Mouse (Mus musculus) urinary bladder, postnatal 25 days (tissue): ENCODE measurements around the gene Cab39l.
"Not testable (repeated sequence)": the region's sequence is repeated elsewhere in the genome, so short reads cannot be mapped to it uniquely, and the experiment has no call there.

Experiments
- DNase-seq: peaks from one replicate; pipeline ENCODE4 v3.0.0; 2022; ENCODE audit warnings: low spot score

Gene Cab39l

GRCm38 (mm10) chr14:59440558-59441471 is at the start of gene Cab39l, which contains the start of gene Setdb2:
Gene Cab39l (plus strand): TSS chr14:59440972.
Gene Setdb2 (minus strand): TSS chr14:59440884.
- DNase-seq = peak; percentile 91

DNA sequence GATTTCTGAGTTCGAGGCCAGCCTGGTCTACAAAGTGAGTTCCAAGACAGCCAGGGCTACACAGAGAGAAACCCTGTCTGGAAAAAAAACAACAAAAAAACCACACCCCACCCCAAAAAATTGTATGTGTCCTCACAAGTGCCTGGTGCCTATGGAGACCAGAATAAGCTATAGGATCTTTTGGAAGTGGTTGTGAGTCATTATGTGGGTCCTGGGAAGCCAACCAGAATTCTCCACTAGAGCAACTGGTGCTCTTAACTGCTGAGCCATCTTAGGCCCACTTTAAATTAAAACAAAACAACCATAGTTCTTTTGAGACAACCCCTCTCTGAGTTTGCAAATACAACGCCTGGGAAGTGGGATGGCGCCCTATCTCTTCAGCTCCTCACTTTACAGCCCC is 45.5 kb upstream of the Cab39l start, which contains the start of gene Phf11c:
Phf11c (minus strand) TSS at position 101 of the 400 bp plus-strand sequence.
- DNase-seq = no peak

GRCm38 (mm10) chr14:59396999-59397398 is 43.8 kb upstream of the Cab39l start:
- DNase-seq = no peak

- not testable (repeated sequence) for DNase-seq
Observed at GRCm38 (mm10) chr14:59414979-59415378, 25.8 kb upstream of the Cab39l start.

- DNase-seq = no peak
Observed at GRCm38 (mm10) chr14:59418171-59418570, 22.6 kb upstream of the Cab39l start.

- DNase-seq = no peak
Observed at GRCm38 (mm10) chr14:59422912-59423663, 17.7 kb upstream of the Cab39l start.

DNA sequence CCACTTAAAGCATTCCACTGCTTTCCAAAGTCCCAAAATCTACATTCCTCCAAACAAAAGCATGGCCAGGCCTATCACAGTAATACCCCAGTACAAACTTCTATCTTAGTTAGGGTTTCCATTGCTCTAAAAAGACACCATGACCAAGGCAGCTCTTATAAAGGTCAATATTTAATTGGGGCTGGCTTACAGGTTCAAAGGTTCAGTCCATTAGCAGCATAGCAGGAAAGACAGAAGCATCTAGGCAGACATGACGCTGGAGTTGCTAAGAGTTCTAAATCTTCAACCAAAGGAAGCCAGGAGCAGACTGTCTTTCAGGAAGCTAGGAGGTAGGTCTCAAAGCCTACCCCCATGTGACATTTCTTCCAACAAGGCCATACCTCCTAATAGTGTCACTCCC is 10.2 kb upstream of the Cab39l start:
- no peak for DNase-seq

DNA sequence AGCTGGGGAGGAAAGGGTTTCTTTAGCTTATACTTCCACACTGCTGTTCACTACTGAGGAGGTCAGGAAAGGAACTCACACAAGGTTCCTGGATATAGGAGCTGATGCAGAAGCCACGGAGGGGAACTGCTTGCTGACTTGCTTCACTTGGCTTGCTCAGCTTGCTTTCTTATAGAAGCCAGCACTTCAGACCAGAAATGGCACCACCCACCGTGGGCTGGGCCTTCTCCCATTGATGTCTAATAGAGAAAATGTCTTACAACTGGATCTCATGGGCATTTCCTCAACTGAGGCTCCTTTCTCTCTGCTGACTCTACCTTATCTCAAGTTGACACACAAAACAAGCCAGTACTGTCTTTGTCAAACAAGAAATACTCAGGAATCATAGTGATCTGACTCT is 6.9 kb upstream of the Cab39l start:
- no peak for DNase-seq

- no peak for DNase-seq
Observed at GRCm38 (mm10) chr14:59435206-59435605, 5.6 kb upstream of the Cab39l start.

- no peak for DNase-seq
Observed at GRCm38 (mm10) chr14:59437398-59437797, 3.4 kb upstream of the Cab39l start.

GRCm38 (mm10) chr14:59438505-59438904 is 2.3 kb upstream of the Cab39l start:
- no peak for DNase-seq

- no peak for DNase-seq
Observed at GRCm38 (mm10) chr14:59440039-59440438, 733 bp upstream of the Cab39l start.

DNA sequence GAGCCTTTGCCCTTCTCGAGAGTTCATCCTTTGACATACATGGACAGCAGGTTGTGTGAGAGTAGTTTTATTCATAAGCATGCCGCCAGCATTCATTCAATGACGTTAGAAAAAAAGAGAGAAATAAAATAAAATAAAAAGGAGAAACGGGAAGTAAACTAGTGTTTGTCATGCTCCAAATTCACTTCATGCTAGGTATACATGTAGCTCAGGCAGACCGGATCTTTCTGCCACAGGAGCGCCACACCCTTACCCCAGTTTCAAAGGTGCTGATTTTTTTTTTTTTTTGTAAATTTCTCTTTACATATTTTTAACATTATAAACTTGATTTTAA is 667 bp downstream of the Cab39l start:
- no peak for DNase-seq

- DNase-seq = no peak
Observed at GRCm38 (mm10) chr14:59445421-59445820, 4.6 kb downstream of the Cab39l start.

DNA sequence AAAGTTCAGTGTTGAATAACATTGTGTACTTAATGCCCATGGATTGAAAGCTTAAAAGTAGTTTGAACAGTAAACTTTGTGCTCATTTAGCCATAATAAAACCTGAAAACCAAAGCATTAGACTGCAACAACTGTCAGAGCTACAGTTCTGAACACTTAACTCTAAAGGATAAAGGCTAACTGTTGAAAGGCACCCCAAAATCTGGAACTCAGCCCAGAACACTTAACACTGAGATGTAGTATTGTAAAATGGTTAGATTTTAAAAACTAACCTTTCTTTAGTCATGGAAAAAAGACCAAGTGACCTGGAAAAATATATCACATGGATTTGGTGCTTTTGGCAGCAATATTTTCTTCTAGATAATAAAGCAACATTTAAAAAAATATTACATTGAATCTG is 7.2 kb downstream of the Cab39l start:
- DNase-seq = no peak

- DNase-seq = no peak
Observed at GRCm38 (mm10) chr14:59466503-59466902, 25.7 kb downstream of the Cab39l start.

DNA sequence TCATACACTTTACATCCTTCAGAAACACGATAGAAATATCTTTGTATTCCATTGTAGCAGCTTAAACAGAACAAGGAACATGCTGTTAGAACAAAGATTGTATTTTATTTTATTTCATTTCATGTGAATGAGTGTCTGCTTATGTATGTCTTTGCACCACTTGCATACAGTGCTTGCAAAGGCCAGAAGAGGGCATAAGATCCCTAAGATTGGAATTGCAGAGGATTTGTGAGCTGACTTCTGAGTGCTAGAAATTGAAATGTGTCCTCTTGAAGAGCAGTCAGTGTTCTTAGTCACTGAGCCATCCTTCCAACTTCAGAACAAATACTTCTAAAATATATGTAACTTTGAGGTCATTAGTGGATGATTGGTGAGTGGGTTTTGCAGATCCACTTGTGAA is 27.0 kb downstream of the Cab39l start:
- DNase-seq = no peak

DNA sequence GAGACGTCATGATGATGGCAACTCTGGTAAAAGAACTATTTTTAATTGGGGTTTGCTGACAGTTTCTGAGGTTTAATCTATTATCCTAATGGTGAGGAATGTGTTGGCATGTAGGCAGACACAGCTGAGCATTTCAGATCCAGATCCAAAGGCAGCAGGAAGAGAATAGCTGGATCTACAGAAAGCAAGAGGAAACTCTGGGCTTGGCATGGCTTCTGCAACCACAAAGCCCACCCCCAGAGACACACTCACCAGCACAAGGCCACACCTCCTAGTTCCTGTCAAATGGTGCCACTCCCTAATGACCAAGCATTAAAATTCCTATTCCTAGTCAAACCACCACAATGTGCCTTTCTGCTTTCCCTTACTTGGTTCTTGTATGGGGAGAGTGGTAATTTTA is 30.0 kb downstream of the Cab39l start:
- no peak for DNase-seq

- peak; percentile 23 for DNase-seq
Observed at GRCm38 (mm10) chr14:59478699-59479098, 37.9 kb downstream of the Cab39l start.

- DNase-seq = no peak
Observed at GRCm38 (mm10) chr14:59485247-59485810, 44.6 kb downstream of the Cab39l start.

DNA sequence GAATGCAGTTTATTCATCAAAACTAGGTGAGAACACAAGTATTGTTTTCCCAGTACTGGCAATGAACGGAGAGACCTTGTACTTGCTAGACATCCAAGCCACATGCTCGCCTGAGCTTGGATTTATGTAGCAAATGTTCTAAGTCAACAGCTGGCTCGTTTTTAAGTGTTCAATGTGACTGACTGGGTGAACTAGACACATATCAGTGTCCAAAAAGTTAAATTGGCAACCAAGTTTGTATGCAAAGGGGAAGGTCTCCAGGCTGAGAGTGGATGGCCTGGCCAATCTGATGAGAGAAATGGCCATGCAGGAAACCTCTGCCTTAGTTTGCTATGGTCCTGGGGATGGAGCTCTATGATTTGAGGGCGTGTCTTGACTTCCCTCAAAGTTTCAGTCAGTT is 51.6 kb downstream of the Cab39l start:
- DNase-seq = no peak

DNA sequence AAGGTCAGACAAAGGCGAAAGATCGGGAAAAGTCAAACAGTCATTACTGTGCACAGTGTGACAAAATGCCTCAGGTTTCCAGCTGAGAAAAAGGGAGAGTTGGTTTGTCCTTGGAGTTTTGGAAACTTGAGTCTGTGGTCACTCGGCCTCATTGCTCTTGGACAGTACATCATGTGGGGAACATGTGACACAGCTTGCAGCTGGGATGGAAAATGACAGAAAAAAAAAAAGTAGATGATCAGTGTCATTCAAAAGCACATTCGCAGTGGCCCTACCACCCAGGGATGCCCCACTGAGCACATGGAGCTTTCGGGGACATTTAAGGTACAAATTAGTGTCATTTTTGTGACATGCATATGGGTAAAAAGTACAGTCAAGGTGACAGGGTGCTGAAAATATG is 57.2 kb downstream of the Cab39l start:
- no peak for DNase-seq

DNA sequence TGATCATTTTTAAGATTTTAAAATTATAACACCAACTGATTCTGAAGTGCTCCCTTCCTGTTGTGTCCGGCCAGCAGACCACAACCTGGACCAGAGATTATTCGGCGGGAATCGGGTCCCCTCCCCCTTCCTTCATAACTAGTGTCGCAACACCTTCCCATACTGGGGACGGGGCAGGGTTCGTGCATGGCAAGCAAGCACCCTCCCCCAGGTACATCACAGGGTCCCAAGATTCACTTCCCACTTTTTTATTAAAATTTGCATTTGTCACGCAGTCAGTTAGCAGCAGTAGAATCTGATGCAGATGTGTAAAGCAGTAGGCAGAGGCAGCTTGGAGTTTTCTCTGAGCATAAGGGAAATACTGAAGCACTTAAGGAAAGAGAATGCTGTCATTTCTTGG is 64.1 kb downstream of the Cab39l start:
- DNase-seq = no peak
